Mouse (Mus musculus): ENCODE measurements around the gene Prickle1. TPM values are rescaled to one million over a fixed set of nuclear protein-coding genes. Genes with fewer than 3 reads are reported as not detected.

Gene Prickle1
- polyA plus RNA-seq, 1 experiment from 2014 or later = 28.2 TPM

DNA sequence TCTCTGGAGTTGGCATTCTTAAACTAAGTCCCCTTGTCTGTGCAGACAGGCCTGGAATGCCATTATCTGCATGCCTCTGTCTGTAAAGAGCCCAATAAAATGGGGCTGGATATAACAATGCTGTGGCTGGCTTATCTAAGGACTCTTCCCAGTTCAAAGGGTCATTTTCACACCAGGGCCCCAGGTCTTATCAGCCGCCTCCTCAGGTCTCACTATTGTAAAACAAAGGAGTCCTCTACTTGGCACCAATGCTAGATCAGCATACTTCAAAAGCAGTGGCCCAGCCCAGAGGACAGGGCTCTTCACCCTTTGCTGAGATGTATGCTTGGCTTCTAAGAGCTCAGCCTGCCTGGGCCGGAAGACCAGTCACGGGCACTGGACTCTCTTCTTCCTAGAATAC is 56.3 kb downstream of the Prickle1 start:
- 24% methylated on average over 3 of the region's 3 CpGs for WGBS
- H3K4me2 ChIP-seq = peak overlapping the region; percentile 41
- no peaks in the 10 kb centered on the region for H3K9me3 ChIP-seq (replicated peaks)
- H3K4me3 ChIP-seq = 0 out of 2 replicates have a peak overlapping the region, but pooled peaks have one; percentile 3
- peaks cover 45% of the 10 kb centered on the region for H3K4me1 ChIP-seq (replicated peaks)
- peak overlapping the region; percentile 77 for H3K27ac ChIP-seq
- H3K27me3 ChIP-seq = no peaks in the 10 kb centered on the region
- H3K9ac ChIP-seq = no peak overlapping the region
- peak; percentile 60 for ATAC-seq (replicated peaks; ENCODE audit: insufficient number of reproducible peaks, insufficient read depth, low FRiP score, low read depth)
- no peaks in the 10 kb centered on the region for H3K36me3 ChIP-seq

GRCm38 (mm10) chr15:93538551-93539205 is 57.0 kb downstream of the Prickle1 start:
- H3K4me3 ChIP-seq = peak overlapping the region; percentile 18; the same call in 1 of the 2 replicates
- peak overlapping the region; percentile 47 for H3K4me2 ChIP-seq
- H3K9me3 ChIP-seq (replicated peaks) = no peaks in the 10 kb centered on the region
- ATAC-seq (replicated peaks; ENCODE audit: insufficient number of reproducible peaks, insufficient read depth, low FRiP score, low read depth) = peak; percentile 34; the same call in 1 of the 2 replicates
- peaks cover 50% of the 10 kb centered on the region for H3K4me1 ChIP-seq (replicated peaks)
- H3K27me3 ChIP-seq = no peaks in the 10 kb centered on the region
- no peaks in the 10 kb centered on the region for H3K36me3 ChIP-seq
- peak overlapping the region; percentile 83 for H3K27ac ChIP-seq
- no peak overlapping the region for H3K9ac ChIP-seq
- WGBS = 44% methylated on average over 21 of the region's 21 CpGs

DNA sequence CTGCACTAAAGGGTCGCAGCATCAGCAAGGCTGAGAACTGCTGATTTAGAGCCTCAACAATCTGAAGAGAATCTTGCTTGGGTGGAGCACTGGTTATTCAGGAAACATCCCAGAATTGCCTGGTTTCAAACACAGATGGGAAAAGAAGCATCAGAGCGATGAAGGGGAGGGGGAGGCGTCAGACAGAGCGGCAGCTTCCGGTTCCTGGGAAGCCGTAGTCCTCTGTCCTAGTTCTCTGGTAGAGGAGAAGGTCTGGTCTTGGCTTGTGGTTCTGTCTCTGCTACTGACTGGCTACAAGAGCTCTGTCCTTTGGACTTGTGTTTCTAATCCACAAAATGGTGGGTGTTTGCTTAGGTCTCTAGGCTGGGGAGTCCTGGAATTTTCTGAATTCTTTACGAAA is 57.9 kb downstream of the Prickle1 start:
- peak overlapping the region; percentile 83; the same call in 1 of the 2 replicates for H3K27ac ChIP-seq
- no peaks in the 10 kb centered on the region for H3K9me3 ChIP-seq (replicated peaks)
- H3K4me1 ChIP-seq (replicated peaks) = peaks cover 53% of the 10 kb centered on the region
- no peak overlapping the region for H3K9ac ChIP-seq
- no peak overlapping the region for H3K4me2 ChIP-seq
- H3K4me3 ChIP-seq = no peak overlapping the region
- ATAC-seq (replicated peaks; ENCODE audit: insufficient number of reproducible peaks, insufficient read depth, low FRiP score, low read depth) = no peak
- H3K27me3 ChIP-seq = no peaks in the 10 kb centered on the region
- H3K36me3 ChIP-seq = no peaks in the 10 kb centered on the region
- WGBS = 70% methylated on average over 7 of the region's 7 CpGs

GRCm38 (mm10) chr15:93536191-93536590 is 59.5 kb downstream of the Prickle1 start:
- Histone ChIP-seq H3K9me3 (replicated peaks) (no peaks in the 10 kb centered on the region), H3K9ac (no peak overlapping the region), H3K27me3 (no peaks in the 10 kb centered on the region), H3K4me3 (no peak overlapping the region), H3K36me3 (no peaks in the 10 kb centered on the region), H3K27ac (no peak overlapping the region), H3K4me1 (replicated peaks) (peaks cover 61% of the 10 kb centered on the region), H3K4me2 (no peak overlapping the region)
- ATAC-seq (replicated peaks; ENCODE audit: insufficient number of reproducible peaks, insufficient read depth, low FRiP score, low read depth) = no peak
- 70% methylated on average over 4 of the region's 4 CpGs for WGBS

DNA sequence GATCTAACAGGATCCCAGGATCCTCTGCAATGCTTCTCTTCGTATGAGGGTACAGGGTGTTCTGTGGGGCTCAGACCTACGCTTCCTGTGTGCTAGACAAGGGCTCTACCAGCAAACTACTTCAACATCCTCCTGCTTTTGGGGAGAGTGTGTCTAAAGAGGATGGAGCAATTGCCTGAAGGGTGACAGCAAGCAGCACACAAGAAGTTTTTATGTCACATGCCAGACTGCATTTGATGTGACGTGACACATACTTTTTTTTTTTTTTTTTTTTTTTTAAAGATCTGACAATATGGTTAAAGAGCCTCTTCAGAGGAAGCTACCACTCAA is 65.0 kb downstream of the Prickle1 start:
- no peak for ATAC-seq (replicated peaks; ENCODE audit: insufficient number of reproducible peaks, insufficient read depth, low FRiP score, low read depth)
- H3K27me3 ChIP-seq = no peaks in the 10 kb centered on the region
- H3K27ac ChIP-seq = peak overlapping the region; percentile 47
- no peaks in the 10 kb centered on the region for H3K36me3 ChIP-seq
- no peaks in the 10 kb centered on the region for H3K9me3 ChIP-seq (replicated peaks)
- 64% methylated on average over 3 of the region's 3 CpGs for WGBS
- peaks cover 60% of the 10 kb centered on the region for H3K4me1 ChIP-seq (replicated peaks)
- H3K4me2 ChIP-seq = peak overlapping the region; percentile 9; the same call in 1 of the 2 replicates
- no peak overlapping the region for H3K4me3 ChIP-seq
- H3K9ac ChIP-seq = no peak overlapping the region

- peaks cover 66% of the 10 kb centered on the region for H3K4me1 ChIP-seq (replicated peaks)
- H3K27ac ChIP-seq = peak overlapping the region; percentile 47
- peak overlapping the region; percentile 9; the same call in 1 of the 2 replicates for H3K4me2 ChIP-seq
- H3K27me3 ChIP-seq = no peaks in the 10 kb centered on the region
- 0 out of 2 replicates have a peak, but pooled peaks have one; percentile 16 for ATAC-seq (replicated peaks; ENCODE audit: insufficient number of reproducible peaks, insufficient read depth, low FRiP score, low read depth)
- H3K36me3 ChIP-seq = no peaks in the 10 kb centered on the region
- no peaks in the 10 kb centered on the region for H3K9me3 ChIP-seq (replicated peaks)
- no peak overlapping the region for H3K9ac ChIP-seq
- 23% methylated on average over 12 of the region's 12 CpGs for WGBS
- no peak overlapping the region for H3K4me3 ChIP-seq
Measured at GRCm38 (mm10) chr15:93529831-93530702, 65.6 kb downstream of the Prickle1 start.

GRCm38 (mm10) chr15:93525305-93525917 is 70.3 kb downstream of the Prickle1 start:
- Histone ChIP-seq H3K4me1 (replicated peaks) (peaks cover 80% of the 10 kb centered on the region), H3K27ac (peak overlapping the region; percentile 72), H3K27me3 (no peaks in the 10 kb centered on the region), H3K36me3 (no peaks in the 10 kb centered on the region), H3K4me2 (peak overlapping the region; percentile 39), H3K9ac (no peak overlapping the region), H3K9me3 (replicated peaks) (no peaks in the 10 kb centered on the region), H3K4me3 (no peak overlapping the region)
- WGBS = 20% methylated on average over 5 of the region's 5 CpGs
- ATAC-seq (replicated peaks; ENCODE audit: insufficient number of reproducible peaks, insufficient read depth, low FRiP score, low read depth) = 0 out of 2 replicates have a peak, but pooled peaks have one; percentile 29

DNA sequence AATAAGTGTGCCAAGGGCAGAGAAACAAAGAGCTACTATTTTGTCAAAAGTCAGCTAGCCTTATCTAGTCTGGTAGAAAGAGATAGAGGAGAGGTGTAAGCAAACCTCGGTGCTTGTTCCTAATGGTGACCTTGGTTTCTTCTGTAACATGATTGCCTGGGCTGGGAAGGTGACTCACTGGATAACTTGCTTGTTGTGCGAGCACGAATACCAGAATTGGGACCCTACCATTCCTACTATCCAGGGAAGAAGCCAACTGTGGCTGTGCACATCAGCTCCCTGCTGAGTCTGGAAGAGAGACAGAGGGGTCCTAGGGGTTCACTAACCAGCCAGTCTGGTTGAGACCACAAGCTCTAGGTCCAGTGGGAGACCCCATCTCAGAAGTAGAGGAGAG is 73.9 kb downstream of the Prickle1 start:
- Histone ChIP-seq H3K9me3 (replicated peaks) (no peaks in the 10 kb centered on the region), H3K4me1 (replicated peaks) (peaks cover 60% of the 10 kb centered on the region), H3K27me3 (no peaks in the 10 kb centered on the region), H3K27ac (peak overlapping the region; percentile 98), H3K4me3 (no peak overlapping the region), H3K9ac (no peak overlapping the region), H3K36me3 (no peaks in the 10 kb centered on the region), H3K4me2 (no peak overlapping the region)
- no peak for ATAC-seq (replicated peaks; ENCODE audit: insufficient number of reproducible peaks, insufficient read depth, low FRiP score, low read depth)
- 20% methylated on average over 3 of the region's 3 CpGs for WGBS

DNA sequence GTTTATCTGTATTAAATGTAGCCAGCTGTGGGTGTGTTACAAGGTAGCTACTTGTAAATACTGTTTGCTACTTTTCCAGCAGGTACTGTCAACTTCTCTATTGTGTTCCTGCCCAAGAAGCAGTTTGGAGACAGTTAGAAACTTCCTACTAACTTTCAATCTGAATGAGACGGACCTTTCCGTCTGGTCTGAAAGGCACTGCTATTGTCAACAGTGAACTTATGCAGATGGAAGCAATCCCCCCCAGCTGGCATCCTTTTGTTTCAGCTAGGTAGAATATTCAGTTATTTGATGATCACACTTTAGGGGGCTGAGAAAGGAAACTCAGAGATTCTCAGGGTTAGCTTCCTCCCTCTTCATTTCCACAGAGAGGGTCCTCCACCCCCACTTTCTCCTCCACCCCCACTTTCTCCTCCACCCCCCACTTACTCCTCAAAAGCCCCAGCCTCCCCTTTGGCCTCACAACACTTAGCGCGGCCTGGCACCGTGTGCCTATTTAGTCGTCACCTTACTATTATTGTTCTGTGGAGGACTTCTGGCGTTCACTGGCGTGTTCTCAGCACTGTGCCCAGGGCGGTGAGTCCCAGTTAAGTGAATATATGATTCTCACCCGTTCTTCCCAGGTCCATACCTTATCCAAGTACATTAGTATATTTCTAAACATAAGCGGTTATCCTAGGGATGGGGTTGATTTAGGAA is 74.5 kb downstream of the Prickle1 start:
- WGBS = 31% methylated on average over 11 of the region's 11 CpGs
- H3K4me2 ChIP-seq = 0 out of 2 replicates have a peak overlapping the region, but pooled peaks have one; percentile 5

DNA sequence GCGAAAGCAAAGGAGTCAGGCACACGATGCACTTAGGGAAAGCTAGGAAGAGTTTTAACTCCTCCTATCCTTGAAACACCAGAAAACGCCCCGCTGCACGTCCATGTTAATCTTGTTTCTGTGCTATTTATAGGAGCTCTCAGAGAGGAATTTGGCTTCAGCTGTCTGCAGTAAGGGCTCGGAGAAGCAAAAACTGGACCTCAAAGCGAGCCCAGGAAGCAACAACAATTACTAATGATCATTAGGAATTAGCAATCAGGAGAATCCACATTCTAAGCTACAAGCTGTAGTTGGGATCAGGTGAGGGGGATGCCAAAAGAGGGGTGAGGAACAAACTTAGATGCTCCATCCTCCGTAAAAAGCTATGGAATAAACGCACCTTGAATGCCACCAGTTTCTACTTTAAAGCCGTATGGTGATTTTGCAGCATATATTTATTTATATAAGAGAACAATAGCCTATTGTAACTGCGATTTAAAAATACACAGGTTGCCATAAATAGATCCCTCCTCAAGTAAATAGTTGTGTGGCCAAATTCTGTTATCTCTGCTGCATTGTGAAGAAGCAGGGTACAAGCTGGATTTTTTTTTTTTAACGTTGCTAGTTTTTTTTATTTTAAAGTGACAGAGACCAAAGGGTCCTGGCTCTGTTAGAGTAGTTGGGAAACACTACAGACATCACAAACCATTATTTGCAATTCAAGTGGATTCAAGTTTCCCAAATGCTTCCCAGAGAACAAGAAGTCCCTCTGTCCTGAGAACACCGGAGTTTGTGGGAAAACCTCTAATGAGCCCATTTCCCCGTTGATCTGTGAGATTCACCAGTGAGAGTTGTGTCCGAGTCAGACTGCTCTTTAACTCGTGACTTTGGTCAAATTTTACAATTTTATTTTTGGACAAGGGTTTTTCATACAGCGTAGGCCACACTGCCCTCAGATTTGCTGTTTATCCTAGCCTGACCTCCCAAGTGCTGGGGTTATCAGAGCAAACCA is 75.6 kb downstream of the Prickle1 start:
- WGBS = 6% methylated on average over 17 of the region's 17 CpGs
- Histone ChIP-seq H3K36me3 (no peaks in the 10 kb centered on the region), H3K4me3 (peak overlapping the region; percentile 80), H3K4me2 (peak overlapping the region; percentile 66), H3K9ac (peak overlapping the region; percentile 88), H3K27me3 (no peaks in the 10 kb centered on the region), H3K27ac (peak overlapping the region; percentile 98), H3K4me1 (replicated peaks) (peaks cover 66% of the 10 kb centered on the region), H3K9me3 (replicated peaks) (no peaks in the 10 kb centered on the region)
- ATAC-seq (replicated peaks; ENCODE audit: insufficient number of reproducible peaks, insufficient read depth, low FRiP score, low read depth) = 0 out of 2 replicates have a peak, but pooled peaks have one; percentile 43

More for the DNA sequence above, 74.5 kb downstream of the Prickle1 start:
- Histone ChIP-seq H3K27ac (peak overlapping the region; percentile 98), H3K9me3 (replicated peaks) (no peaks in the 10 kb centered on the region), H3K4me3 (no peak overlapping the region), H3K36me3 (no peaks in the 10 kb centered on the region), H3K4me1 (replicated peaks) (peaks cover 62% of the 10 kb centered on the region), H3K9ac (no peak overlapping the region), H3K27me3 (no peaks in the 10 kb centered on the region)
- ATAC-seq (replicated peaks; ENCODE audit: insufficient number of reproducible peaks, insufficient read depth, low FRiP score, low read depth) = no peak
